Mouse (Mus musculus) testis, adult 2 months (tissue): ENCODE measurements at regions not wholly inside any gene's neighbourhood (a gene's known extent, or its start where the extent isn't known, plus 50 kb on each side); places are given as distances from the start of the nearest gene placed in this dataset.

Experiments used
- CTCF ChIP-seq: fragments of 200-500 bp; IDR thresholded peaks from 2 replicates; pipeline ENCODE4 v1.5.1; 2012; ENCODE audit warnings: low read depth, mild to moderate bottlenecking, inconsistent platforms, low read length, moderate library complexity; ENCODE audit not compliant: control insufficient read depth, insufficient read depth, insufficient replicate concordance
- POLR2A ChIP-seq: fragments of 200-500 bp; IDR thresholded peaks from 2 replicates; pipeline ENCODE4 v1.6.1; 2012; ENCODE audit warnings: low read depth, mild to moderate bottlenecking, inconsistent platforms, low read length, moderate library complexity; ENCODE audit not compliant: control insufficient read depth

GRCm38 (mm10) chr12:10178718-10179117, 191.1 kb upstream of the Nt5c1b start:
- no peak for TF ChIP-seq CTCF
- TF ChIP-seq POLR2A: no peak
